Mouse (Mus musculus): ENCODE measurements around the gene Zxdb. TPM values are rescaled to one million over a fixed set of nuclear protein-coding genes. Genes with fewer than 3 reads are reported as not detected.

Gene Zxdb
- polyA plus RNA-seq, 1 experiment from 2014 or later = 0.57 TPM

DNA sequence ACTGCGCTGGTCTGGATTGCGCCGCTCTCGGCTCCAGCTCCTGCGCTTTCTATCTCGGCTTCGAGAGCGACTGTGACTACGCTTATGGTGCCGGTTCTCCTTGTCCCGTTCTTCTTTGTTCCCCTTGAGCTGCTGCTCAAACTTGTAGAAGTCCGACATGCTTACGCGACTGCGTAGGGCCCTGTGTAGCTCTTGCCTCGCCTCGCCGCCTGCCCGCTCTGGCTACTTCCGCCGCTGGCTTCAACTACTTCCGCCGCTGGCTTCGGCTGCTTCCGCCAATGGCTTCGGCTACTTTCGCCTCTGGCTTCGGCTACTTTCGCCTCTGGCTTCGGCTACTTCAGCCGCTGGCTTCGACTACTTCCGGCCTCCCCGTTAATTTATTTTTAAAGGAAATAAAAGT, 49.5 kb downstream of the Zxdb start:
- WGBS = 87% methylated on average over 34 of the region's 34 CpGs
- ATAC-seq (ENCODE audit: extremely low read depth, insufficient number of reproducible peaks, low FRiP score, low TSS enrichment) = no peak
- H3K27ac ChIP-seq (replicated peaks) = no peak overlapping the region
- no peaks in the 10 kb centered on the region for H3K36me3 ChIP-seq
- H3K27me3 ChIP-seq (replicated peaks) = no peaks in the 10 kb centered on the region
- H3K4me1 ChIP-seq = no peaks in the 10 kb centered on the region
- no peak overlapping the region for H3K4me2 ChIP-seq
- H3K9ac ChIP-seq = no peak overlapping the region
- H3K9me3 ChIP-seq = no peaks in the 10 kb centered on the region
- no peak overlapping the region for H3K4me3 ChIP-seq

Other genes with a start within 250 kb of the Zxdb start
- 491 and 494 TPM in 2 replicates for gene Maged1, start 182.4 kb upstream of the Zxdb start, polyA plus RNA-seq (2015; fragmentation: Nextera tagmentation; extraction: Ambion mirVana)
- 3.7 and 4.6 TPM in 2 replicates for gene Gspt2, start 88.5 kb upstream of the Zxdb start, polyA plus RNA-seq (2015; fragmentation: Nextera tagmentation; extraction: Ambion mirVana)

Data from heart, embryonic 13.5 days (tissue).